15 mouse cellular contexts compared by ENCODE assay signal in the genomic region with DNA sequence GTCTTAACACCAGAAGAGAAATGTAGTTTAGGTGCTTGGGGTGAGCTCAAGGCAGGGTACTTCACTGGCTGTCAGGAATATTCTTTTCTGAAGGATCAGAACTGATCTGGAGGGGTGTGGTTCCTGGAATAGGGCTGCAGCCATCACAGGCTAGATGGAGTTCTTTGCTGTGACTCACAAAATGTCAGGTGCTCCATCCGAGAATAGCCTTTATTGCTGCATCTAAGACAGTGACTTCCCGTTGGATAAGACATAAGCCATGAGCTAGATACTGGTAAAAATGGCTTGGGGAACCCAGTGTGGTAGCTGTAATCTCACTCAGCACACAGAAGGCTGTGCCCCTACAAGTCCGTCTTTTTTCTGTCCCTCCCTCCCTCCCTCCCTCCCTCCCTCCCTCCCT.
"Had no signal": no experiment of that assay in that cellular context is flagged by ENCODE, and none has a peak within 500 bp of the region (broad histone marks: within the 10 kb centered on the region; RNA-seq: fewer than 3 reads in every experiment).

No protein-coding gene starts in this region.

- ATAC-seq: hindbrain, embryonic 16.5 days; inflammation-experienced regulatory T-cells, adult 6 months; intestine, embryonic 15.5 days; intestine, postnatal 0 days had no signal

- DNase-seq: gastrocnemius, postnatal 25 days; heart, adult 18-20 months; heart, postnatal 10 days; heart, postnatal 4 days; kidney, adult 18-20 months; kidney, adult 8-10 months; kidney, postnatal 10 days; kidney, postnatal 25 days; kidney, postnatal 4 days; liver; liver, embryonic 13.5 days had no signal
